Mouse (Mus musculus): Measurements from ENCODE around the gene Mcrs1. TPM values are rescaled to one million over a fixed set of nuclear protein-coding genes. Genes with fewer than 3 reads are reported as not detected.

Gene Mcrs1
- 131 and 135 TPM in 2 replicates for polyA plus RNA-seq (2015; fragmentation: Nextera tagmentation; extraction: Ambion mirVana)

GRCm38 (mm10) chr15:99251626-99252380, at the start of gene Mcrs1:
Gene Mcrs1 (minus strand): TSS chr15:99251961.
- Histone ChIP-seq H3K4me1 (replicated peaks; ENCODE audit: control insufficient read depth, insufficient read depth, low read length) (peaks cover 5% of the 10 kb centered on the region; the same call in 1 of the 2 replicates), H3K4me3 (ENCODE audit: low read length) (peak within 1 kb of the TSS; percentile 77), H3K9me3 (ENCODE audit: control insufficient read depth, low read length) (no peaks in the 10 kb centered on the region), H3K27me3 (ENCODE audit: control insufficient read depth, insufficient read depth, low read depth, low read length) (no peaks in the 10 kb centered on the region), H3K27ac (ENCODE audit: low read length) (peak within 1 kb of the TSS; percentile 90), H3K9ac (ENCODE audit: low read length) (peak within 1 kb of the TSS; percentile 81), H3K4me2 (ENCODE audit: low read depth, low read length) (peak within 1 kb of the TSS; percentile 53), H3K36me3 (ENCODE audit: control insufficient read depth, insufficient read depth, low read length) (peaks cover 12% of the 10 kb centered on the region)
- under 1% methylated on average over 52 of the region's 52 CpGs for WGBS
- peak; percentile 97 for ATAC-seq (ENCODE audit: low read depth)

DNA sequence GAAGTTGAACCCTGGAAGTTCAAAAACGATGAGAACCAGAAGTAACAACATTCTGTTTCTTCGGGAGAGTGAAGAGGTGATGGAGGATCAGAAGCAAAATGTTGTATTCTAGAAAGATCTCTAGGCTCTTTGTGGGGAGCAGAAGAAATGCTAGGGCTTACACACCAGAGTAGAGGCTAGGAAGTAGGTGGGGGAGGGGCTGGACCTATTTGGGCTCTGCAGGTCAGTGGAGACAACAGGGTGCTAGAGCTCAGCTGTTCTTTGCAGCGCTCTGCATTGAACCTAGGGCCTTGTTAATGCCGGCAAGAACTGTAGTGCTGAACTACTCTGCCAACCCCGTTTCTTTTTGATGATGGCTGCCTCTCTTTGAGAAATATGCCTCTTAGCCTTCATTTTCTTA, 44.5 kb upstream of the Mcrs1 start:
- 32% methylated on average over 5 of the region's 5 CpGs for WGBS
- Histone ChIP-seq H3K27me3 (ENCODE audit: control insufficient read depth, insufficient read depth, low read depth, low read length) (no peaks in the 10 kb centered on the region), H3K36me3 (ENCODE audit: control insufficient read depth, insufficient read depth, low read length) (no peaks in the 10 kb centered on the region), H3K9me3 (ENCODE audit: control insufficient read depth, low read length) (no peaks in the 10 kb centered on the region), H3K4me2 (ENCODE audit: low read depth, low read length) (peak overlapping the region; percentile 62), H3K9ac (ENCODE audit: low read length) (no peak overlapping the region), H3K27ac (ENCODE audit: low read length) (peak overlapping the region; percentile 90; the same call in 1 of the 2 replicates), H3K4me3 (ENCODE audit: low read length) (no peak overlapping the region; the same call in 1 of the 2 replicates), H3K4me1 (replicated peaks; ENCODE audit: control insufficient read depth, insufficient read depth, low read length) (no peaks in the 10 kb centered on the region)
- no peak for ATAC-seq (ENCODE audit: low read depth)

DNA sequence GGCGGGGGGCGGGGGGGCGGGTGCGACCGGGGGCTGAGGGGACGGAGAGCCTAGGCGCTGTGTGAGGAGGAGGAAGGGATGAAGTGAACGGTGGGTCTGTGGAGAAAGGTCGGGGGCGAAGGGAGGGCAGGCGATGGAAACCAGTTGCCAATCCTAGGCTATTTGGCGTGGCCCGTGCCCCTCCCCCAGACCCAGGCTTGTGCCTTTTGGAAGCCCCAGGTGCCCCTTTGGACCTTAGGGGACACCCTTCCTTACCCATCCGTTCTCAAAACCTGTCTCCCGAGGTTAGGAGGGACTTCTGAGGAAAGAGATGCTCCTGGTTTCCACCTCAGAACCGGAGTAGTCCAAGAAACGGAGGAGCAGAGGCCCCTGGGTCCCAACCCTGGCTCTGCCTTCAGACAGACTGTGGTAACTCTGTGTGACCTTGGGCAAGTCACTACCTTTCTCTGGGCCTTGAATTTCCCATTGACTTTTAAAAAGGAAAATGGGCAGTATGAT, 43.8 kb upstream of the Mcrs1 start, which contains the start of gene Fam186b:
Gene Fam186b, minus strand, starts transcription at position 405 of the 498 bp plus-strand sequence.
- Histone ChIP-seq H3K27ac (ENCODE audit: low read length) (peak within 1 kb of the TSS; percentile 90), H3K4me1 (replicated peaks; ENCODE audit: control insufficient read depth, insufficient read depth, low read length) (no peaks in the 10 kb centered on the region), H3K9ac (ENCODE audit: low read length) (peak within 1 kb of the TSS; percentile 77), H3K4me3 (ENCODE audit: low read length) (peak within 1 kb of the TSS; percentile 77), H3K36me3 (ENCODE audit: control insufficient read depth, insufficient read depth, low read length) (no peaks in the 10 kb centered on the region), H3K9me3 (ENCODE audit: control insufficient read depth, low read length) (no peaks in the 10 kb centered on the region), H3K27me3 (ENCODE audit: control insufficient read depth, insufficient read depth, low read depth, low read length) (no peaks in the 10 kb centered on the region), H3K4me2 (ENCODE audit: low read depth, low read length) (peak within 1 kb of the TSS; percentile 62)
- WGBS = under 1% methylated on average over 12 of the region's 17 CpGs
- peak; percentile 22; the same call in 1 of the 2 replicates for ATAC-seq (ENCODE audit: low read depth)

- peak; percentile 98 for ATAC-seq (ENCODE audit: low read depth)
These were observed 43.1 kb upstream of the Mcrs1 start, which contains the start of gene Prpf40b for GRCm38 (mm10) chr15:99294813-99295374. Gene Prpf40b (plus strand): TSS chr15:99295087.

GRCm38 (mm10) chr15:99294287-99294686, 42.5 kb upstream of the Mcrs1 start:
- ATAC-seq (ENCODE audit: low read depth) = no peak
- Histone ChIP-seq H3K36me3 (ENCODE audit: control insufficient read depth, insufficient read depth, low read length) (no peaks in the 10 kb centered on the region), H3K27ac (ENCODE audit: low read length) (peak overlapping the region; percentile 90; the same call in 1 of the 2 replicates), H3K4me3 (ENCODE audit: low read length) (peak overlapping the region; percentile 77), H3K9me3 (ENCODE audit: control insufficient read depth, low read length) (no peaks in the 10 kb centered on the region), H3K27me3 (ENCODE audit: control insufficient read depth, insufficient read depth, low read depth, low read length) (no peaks in the 10 kb centered on the region), H3K9ac (ENCODE audit: low read length) (peak overlapping the region; percentile 77), H3K4me2 (ENCODE audit: low read depth, low read length) (peak overlapping the region; percentile 62), H3K4me1 (replicated peaks; ENCODE audit: control insufficient read depth, insufficient read depth, low read length) (no peaks in the 10 kb centered on the region)
- WGBS = 12% methylated on average over 16 of the region's 16 CpGs

More at GRCm38 (mm10) chr15:99294813-99295374, 43.1 kb upstream of the Mcrs1 start, which contains the start of gene Prpf40b:
- WGBS = 1% methylated on average over 48 of the region's 64 CpGs
- peak within 1 kb of the TSS; percentile 77 for H3K9ac ChIP-seq (ENCODE audit: low read length)
- no peaks in the 10 kb centered on the region for H3K27me3 ChIP-seq (ENCODE audit: control insufficient read depth, insufficient read depth, low read depth, low read length)
- no peaks in the 10 kb centered on the region for H3K9me3 ChIP-seq (ENCODE audit: control insufficient read depth, low read length)
- H3K4me2 ChIP-seq (ENCODE audit: low read depth, low read length) = peak within 1 kb of the TSS; percentile 62
- H3K36me3 ChIP-seq (ENCODE audit: control insufficient read depth, insufficient read depth, low read length) = no peaks in the 10 kb centered on the region
- H3K4me1 ChIP-seq (replicated peaks; ENCODE audit: control insufficient read depth, insufficient read depth, low read length) = no peaks in the 10 kb centered on the region
- H3K4me3 ChIP-seq (ENCODE audit: low read length) = peak within 1 kb of the TSS; percentile 77
- H3K27ac ChIP-seq (ENCODE audit: low read length) = peak within 1 kb of the TSS; percentile 90

- H3K27me3 ChIP-seq (ENCODE audit: control insufficient read depth, insufficient read depth, low read depth, low read length) = no peaks in the 10 kb centered on the region
- no peak overlapping the region for H3K4me3 ChIP-seq (ENCODE audit: low read length)
- no peaks in the 10 kb centered on the region for H3K9me3 ChIP-seq (ENCODE audit: control insufficient read depth, low read length)
- no peaks in the 10 kb centered on the region for H3K4me1 ChIP-seq (replicated peaks; ENCODE audit: control insufficient read depth, insufficient read depth, low read length)
- no peak for ATAC-seq (ENCODE audit: low read depth)
- 70% methylated on average over 11 of the region's 11 CpGs for WGBS
- H3K36me3 ChIP-seq (ENCODE audit: control insufficient read depth, insufficient read depth, low read length) = no peaks in the 10 kb centered on the region
- H3K9ac ChIP-seq (ENCODE audit: low read length) = no peak overlapping the region
- H3K4me2 ChIP-seq (ENCODE audit: low read depth, low read length) = no peak overlapping the region
- no peak overlapping the region for H3K27ac ChIP-seq (ENCODE audit: low read length)
These were observed 38.8 kb upstream of the Mcrs1 start for GRCm38 (mm10) chr15:99290586-99290985.

DNA sequence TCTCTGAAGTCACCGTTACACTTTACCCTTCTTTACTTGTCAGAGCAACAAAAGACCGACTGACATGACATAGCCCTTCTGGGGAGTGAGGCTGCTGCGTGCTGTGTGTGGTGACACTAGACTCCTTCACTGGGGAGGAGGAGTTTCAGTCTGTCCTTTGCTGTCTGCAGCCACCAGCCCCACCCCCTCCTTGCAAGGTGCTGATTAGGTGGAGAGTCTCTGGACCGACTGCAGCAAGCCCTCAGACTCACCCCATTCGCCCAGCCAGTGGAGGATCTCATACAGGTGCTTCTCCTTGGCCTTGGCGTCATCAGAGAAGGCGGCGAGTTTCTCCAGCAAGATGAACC, 33.4 kb upstream of the Mcrs1 start:
- Histone ChIP-seq H3K27me3 (ENCODE audit: control insufficient read depth, insufficient read depth, low read depth, low read length) (no peaks in the 10 kb centered on the region), H3K27ac (ENCODE audit: low read length) (no peak overlapping the region), H3K36me3 (ENCODE audit: control insufficient read depth, insufficient read depth, low read length) (no peaks in the 10 kb centered on the region), H3K9me3 (ENCODE audit: control insufficient read depth, low read length) (no peaks in the 10 kb centered on the region), H3K4me3 (ENCODE audit: low read length) (no peak overlapping the region), H3K9ac (ENCODE audit: low read length) (no peak overlapping the region), H3K4me1 (replicated peaks; ENCODE audit: control insufficient read depth, insufficient read depth, low read length) (no peaks in the 10 kb centered on the region), H3K4me2 (ENCODE audit: low read depth, low read length) (no peak overlapping the region)
- no peak for ATAC-seq (ENCODE audit: low read depth)
- 36% methylated on average over 8 of the region's 8 CpGs for WGBS

- Histone ChIP-seq H3K9me3 (ENCODE audit: control insufficient read depth, low read length) (no peaks in the 10 kb centered on the region), H3K36me3 (ENCODE audit: control insufficient read depth, insufficient read depth, low read length) (no peaks in the 10 kb centered on the region), H3K27me3 (ENCODE audit: control insufficient read depth, insufficient read depth, low read depth, low read length) (no peaks in the 10 kb centered on the region), H3K4me3 (ENCODE audit: low read length) (no peak overlapping the region), H3K27ac (ENCODE audit: low read length) (no peak overlapping the region), H3K9ac (ENCODE audit: low read length) (no peak overlapping the region), H3K4me2 (ENCODE audit: low read depth, low read length) (no peak overlapping the region), H3K4me1 (replicated peaks; ENCODE audit: control insufficient read depth, insufficient read depth, low read length) (no peaks in the 10 kb centered on the region)
- WGBS = 27% methylated on average over 14 of the region's 14 CpGs
- peak; percentile 73 for ATAC-seq (ENCODE audit: low read depth)
These were observed 32.9 kb upstream of the Mcrs1 start for GRCm38 (mm10) chr15:99284527-99285188.

GRCm38 (mm10) chr15:99283456-99283855, 31.7 kb upstream of the Mcrs1 start:
- Histone ChIP-seq H3K9ac (ENCODE audit: low read length) (no peak overlapping the region), H3K4me1 (replicated peaks; ENCODE audit: control insufficient read depth, insufficient read depth, low read length) (no peaks in the 10 kb centered on the region), H3K27ac (ENCODE audit: low read length) (no peak overlapping the region), H3K36me3 (ENCODE audit: control insufficient read depth, insufficient read depth, low read length) (no peaks in the 10 kb centered on the region), H3K9me3 (ENCODE audit: control insufficient read depth, low read length) (no peaks in the 10 kb centered on the region), H3K4me3 (ENCODE audit: low read length) (no peak overlapping the region), H3K4me2 (ENCODE audit: low read depth, low read length) (no peak overlapping the region), H3K27me3 (ENCODE audit: control insufficient read depth, insufficient read depth, low read depth, low read length) (no peaks in the 10 kb centered on the region)
- ATAC-seq (ENCODE audit: low read depth) = no peak
- 55% methylated on average over 10 of the region's 10 CpGs for WGBS

All from lung, embryonic 16.5 days (tissue).